Mouse (Mus musculus): ENCODE measurements around the gene Olfr1253. TPM values are rescaled to one million over a fixed set of nuclear protein-coding genes. Genes with fewer than 3 reads are reported as not detected.

Olfr1253 gene
- polyA plus RNA-seq (2015; fragmentation: Nextera tagmentation; extraction: Ambion mirVana) = not detected in 2 replicates

- H3K27me3 ChIP-seq = no peaks in the 10 kb centered on the region
- ATAC-seq (ENCODE audit: low read depth) = no peak
- H3K4me3 ChIP-seq = no peak within 1 kb of the TSS
- WGBS = 86% methylated on average over 1 of the region's 1 CpGs
- no peaks in the 10 kb centered on the region for H3K9me3 ChIP-seq
- no peaks in the 10 kb centered on the region for H3K36me3 ChIP-seq
- no peak within 1 kb of the TSS for H3K9ac ChIP-seq
- no peak within 1 kb of the TSS for H3K27ac ChIP-seq (replicated peaks)
- no peak within 1 kb of the TSS for H3K4me2 ChIP-seq
- H3K4me1 ChIP-seq (replicated peaks) = no peaks in the 10 kb centered on the region
These were observed at the start of gene Olfr1253 for GRCm38 (mm10) chr2:89756990-89757389. Gene Olfr1253 (minus strand): TSS chr2:89757090.

GRCm38 (mm10) chr2:89799583-89799982, 42.7 kb upstream of the Olfr1253 start:
- H3K9ac ChIP-seq = no peak overlapping the region

GRCm38 (mm10) chr2:89793519-89793918, 36.6 kb upstream of the Olfr1253 start, which contains the start of gene Olfr1254:
Gene Olfr1254 (minus strand): TSS chr2:89793619.
- Histone ChIP-seq H3K27ac (replicated peaks) (no peak within 1 kb of the TSS), H3K27me3 (no peaks in the 10 kb centered on the region), H3K4me1 (replicated peaks) (no peaks in the 10 kb centered on the region), H3K9ac (no peak within 1 kb of the TSS), H3K9me3 (no peaks in the 10 kb centered on the region), H3K4me3 (no peak within 1 kb of the TSS), H3K4me2 (no peak within 1 kb of the TSS), H3K36me3 (no peaks in the 10 kb centered on the region)
- no peak for ATAC-seq (ENCODE audit: low read depth)

More at GRCm38 (mm10) chr2:89799583-89799982, 42.7 kb upstream of the Olfr1253 start:
- H3K36me3 ChIP-seq = no peaks in the 10 kb centered on the region
- no peak overlapping the region for H3K4me2 ChIP-seq
- ATAC-seq (ENCODE audit: low read depth) = no peak
- no peaks in the 10 kb centered on the region for H3K4me1 ChIP-seq (replicated peaks)
- H3K27ac ChIP-seq (replicated peaks) = no peak overlapping the region
- H3K4me3 ChIP-seq = no peak overlapping the region
- 94% methylated on average over 3 of the region's 3 CpGs for WGBS
- H3K9me3 ChIP-seq = no peaks in the 10 kb centered on the region
- H3K27me3 ChIP-seq = no peaks in the 10 kb centered on the region

- H3K27ac ChIP-seq (replicated peaks) = no peak within 1 kb of the TSS
- H3K4me1 ChIP-seq (replicated peaks) = no peaks in the 10 kb centered on the region
- H3K4me3 ChIP-seq = no peak within 1 kb of the TSS
- H3K9me3 ChIP-seq = no peaks in the 10 kb centered on the region
- H3K9ac ChIP-seq = no peak within 1 kb of the TSS
- no peaks in the 10 kb centered on the region for H3K36me3 ChIP-seq
- H3K4me2 ChIP-seq = no peak within 1 kb of the TSS
- WGBS = 49% methylated on average over 1 of the region's 1 CpGs
- ATAC-seq (ENCODE audit: low read depth) = no peak
- H3K27me3 ChIP-seq = no peaks in the 10 kb centered on the region
These were observed 32.0 kb downstream of the Olfr1253 start, which contains the start of gene Olfr1252 for GRCm38 (mm10) chr2:89724912-89725311. Gene Olfr1252 (minus strand): TSS chr2:89725012.

Other genes with a start within 250 kb of the Olfr1253 start
- gene Olfr1243, start 225.6 kb downstream of the Olfr1253 start, polyA plus RNA-seq (2015; fragmentation: Nextera tagmentation; extraction: Ambion mirVana) = not detected in 2 replicates
- not detected in 2 replicates for gene Olfr1245, start 178.6 kb downstream of the Olfr1253 start, polyA plus RNA-seq (2015; fragmentation: Nextera tagmentation; extraction: Ambion mirVana)
- not detected in 2 replicates for gene Olfr1246, start 163.9 kb downstream of the Olfr1253 start, polyA plus RNA-seq (2015; fragmentation: Nextera tagmentation; extraction: Ambion mirVana)
- gene Olfr1247, start 143.0 kb downstream of the Olfr1253 start, polyA plus RNA-seq (2015; fragmentation: Nextera tagmentation; extraction: Ambion mirVana) = not detected in 2 replicates
- gene Olfr1248, start 138.8 kb downstream of the Olfr1253 start, polyA plus RNA-seq (2015; fragmentation: Nextera tagmentation; extraction: Ambion mirVana) = not detected in 2 replicates
- not detected in 2 replicates for gene Olfr1249, start 122.1 kb downstream of the Olfr1253 start, polyA plus RNA-seq (2015; fragmentation: Nextera tagmentation; extraction: Ambion mirVana)
- gene Olfr1250, start 95.6 kb downstream of the Olfr1253 start, polyA plus RNA-seq (2015; fragmentation: Nextera tagmentation; extraction: Ambion mirVana) = not detected in 2 replicates
- gene Olfr1251, start 85.2 kb downstream of the Olfr1253 start, polyA plus RNA-seq (2015; fragmentation: Nextera tagmentation; extraction: Ambion mirVana) = not detected in 2 replicates
- gene Olfr1252, start 32.1 kb downstream of the Olfr1253 start, polyA plus RNA-seq (2015; fragmentation: Nextera tagmentation; extraction: Ambion mirVana) = not detected in 2 replicates
- gene Olfr1254, start 36.5 kb upstream of the Olfr1253 start, polyA plus RNA-seq (2015; fragmentation: Nextera tagmentation; extraction: Ambion mirVana) = not detected in 2 replicates
- gene Olfr1255, start 55.0 kb upstream of the Olfr1253 start, polyA plus RNA-seq (2015; fragmentation: Nextera tagmentation; extraction: Ambion mirVana) = not detected in 2 replicates
- gene Olfr1256, start 84.5 kb upstream of the Olfr1253 start, polyA plus RNA-seq (2015; fragmentation: Nextera tagmentation; extraction: Ambion mirVana) = not detected in 2 replicates
- gene Olfr48, start 91.1 kb upstream of the Olfr1253 start, polyA plus RNA-seq (2015; fragmentation: Nextera tagmentation; extraction: Ambion mirVana) = not detected in 2 replicates
- not detected in 2 replicates for gene Olfr1257, start 121.3 kb upstream of the Olfr1253 start, polyA plus RNA-seq (2015; fragmentation: Nextera tagmentation; extraction: Ambion mirVana)
- not detected in 2 replicates for gene Olfr1258, start 170.2 kb upstream of the Olfr1253 start, polyA plus RNA-seq (2015; fragmentation: Nextera tagmentation; extraction: Ambion mirVana)
- gene Olfr1259, start 191.6 kb upstream of the Olfr1253 start, polyA plus RNA-seq (2015; fragmentation: Nextera tagmentation; extraction: Ambion mirVana) = not detected in 2 replicates
- not detected in 2 replicates for gene Olfr1260, start 217.2 kb upstream of the Olfr1253 start, polyA plus RNA-seq (2015; fragmentation: Nextera tagmentation; extraction: Ambion mirVana)
- not detected in 2 replicates for gene Olfr1261, start 234.1 kb upstream of the Olfr1253 start, polyA plus RNA-seq (2015; fragmentation: Nextera tagmentation; extraction: Ambion mirVana)
- not detected in 2 replicates for gene Olfr1262, start 243.1 kb upstream of the Olfr1253 start, polyA plus RNA-seq (2015; fragmentation: Nextera tagmentation; extraction: Ambion mirVana)